Mouse (Mus musculus) liver, embryonic 13.5 days (tissue): ENCODE data around the gene Mtmr10. TPM values are rescaled to one million over a fixed set of nuclear protein-coding genes. Genes with fewer than 3 reads are reported as not detected.

Experiments used
- ATAC-seq: fragments of 200-750 bp; cut with Nextera tagmentation; 2 replicates; pipeline ENCODE4 v1.8.0; 2017; ENCODE audit warnings: low read depth, mild to moderate bottlenecking, moderate number of reproducible peaks, moderate library complexity
- DNase-seq: peaks from one replicate; pipeline ENCODE4 v3.0.0; 2022
- H3K27ac ChIP-seq: fragments of 300-500 bp; sonication (generic); 2 replicates; pipeline ENCODE4 v1.5.1; 2015; ENCODE audit warnings: moderate library complexity, mild to moderate bottlenecking, inconsistent platforms
- H3K27me3 ChIP-seq: fragments of 300-500 bp; sonication (generic); 2 replicates; pipeline ENCODE4 v1.6.1; 2015; ENCODE audit warnings: mild to moderate bottlenecking, inconsistent platforms
- H3K36me3 ChIP-seq: fragments of 300-500 bp; sonication (generic); 2 replicates; pipeline ENCODE4 v1.6.1; 2015; ENCODE audit warnings: mild to moderate bottlenecking, inconsistent platforms
- H3K4me1 ChIP-seq: fragments of 300-500 bp; sonication (generic); replicated peaks from 2 replicates; pipeline ENCODE4 v1.6.1; 2015; ENCODE audit warnings: inconsistent platforms
- H3K4me2 ChIP-seq: fragments of 300-500 bp; sonication (generic); 2 replicates; pipeline ENCODE4 v1.6.1; 2015; ENCODE audit warnings: inconsistent platforms, mild to moderate bottlenecking, moderate library complexity
- H3K4me3 ChIP-seq: fragments of 300-500 bp; sonication (generic); replicated peaks from 2 replicates; pipeline ENCODE4 v1.5.1; 2015; ENCODE audit warnings: mild to moderate bottlenecking, inconsistent platforms
- H3K9ac ChIP-seq: fragments of 300-500 bp; sonication (generic); 2 replicates; pipeline ENCODE4 v1.6.1; 2015; ENCODE audit warnings: mild to moderate bottlenecking, inconsistent platforms
- H3K9me3 ChIP-seq: fragments of 300-500 bp; sonication (generic); replicated peaks from 2 replicates; pipeline ENCODE4 v1.6.1; 2016; ENCODE audit warnings: inconsistent platforms
- WGBS: fragments of 180-500 bp; shearing (Covaris S2); methylation state at CpG from one replicate; pipeline ENCODE4 v1.1.7; 2015; ENCODE audit not compliant: insufficient replicate concordance; 5-methylcytosine and 5-hydroxymethylcytosine counted together
- polyA plus RNA-seq: library from polyadenylated mRNA; unstranded; fragments of >200 nt; fragmentation: Nextera tagmentation; extraction: Ambion mirVana; gene quantifications from 2 replicates; pipeline ENCODE4 v1.2.1, GENCODE M21; 2015

Mtmr10 gene
- polyA plus RNA-seq: 2.0 and 2.7 TPM in 2 replicates

GRCm38 (mm10) chr7:64287414-64288091, at the start of gene Mtmr10:
Gene Mtmr10 (plus strand): TSS chr7:64287653.
- peak; percentile 88 for DNase-seq

GRCm38 (mm10) chr7:64237747-64238146, 49.7 kb upstream of the Mtmr10 start:
- H3K4me2 ChIP-seq: no peak overlapping the region
- WGBS: 71% methylated on average over 8 of the region's 8 CpGs
- no peak overlapping the region for H3K9ac ChIP-seq
- ATAC-seq: no peak
- H3K36me3 ChIP-seq: no peaks in the 10 kb centered on the region
- H3K9me3 ChIP-seq: no peaks in the 10 kb centered on the region
- H3K27me3 ChIP-seq: no peaks in the 10 kb centered on the region
- no peaks in the 10 kb centered on the region for H3K4me1 ChIP-seq
- no peak for DNase-seq
- H3K4me3 ChIP-seq: no peak overlapping the region
- H3K27ac ChIP-seq: no peak overlapping the region

More at GRCm38 (mm10) chr7:64287414-64288091, at the start of gene Mtmr10:
- peak; percentile 97 for ATAC-seq
- H3K27me3 ChIP-seq: peaks cover 3% of the 10 kb centered on the region; the same call in 1 of the 2 replicates
- H3K9me3 ChIP-seq: no peaks in the 10 kb centered on the region
- peak within 1 kb of the TSS; percentile 82 for H3K9ac ChIP-seq
- H3K4me2 ChIP-seq: peak within 1 kb of the TSS; percentile 88
- WGBS: under 1% methylated on average over 76 of the region's 77 CpGs
- H3K4me3 ChIP-seq: peak within 1 kb of the TSS; percentile 79
- peak within 1 kb of the TSS; percentile 50 for H3K27ac ChIP-seq
- H3K4me1 ChIP-seq: peaks cover 22% of the 10 kb centered on the region
- H3K36me3 ChIP-seq: no peaks in the 10 kb centered on the region

GRCm38 (mm10) chr7:64238410-64239086, 48.9 kb upstream of the Mtmr10 start:
- Histone ChIP-seq H3K27me3 (no peaks in the 10 kb centered on the region), H3K9me3 (no peaks in the 10 kb centered on the region), H3K4me3 (no peak overlapping the region), H3K9ac (no peak overlapping the region), H3K27ac (no peak overlapping the region), H3K36me3 (no peaks in the 10 kb centered on the region), H3K4me2 (no peak overlapping the region), H3K4me1 (no peaks in the 10 kb centered on the region)
- 72% methylated on average over 7 of the region's 7 CpGs for WGBS
- ATAC-seq (no peak), DNase-seq (no peak)

DNA sequence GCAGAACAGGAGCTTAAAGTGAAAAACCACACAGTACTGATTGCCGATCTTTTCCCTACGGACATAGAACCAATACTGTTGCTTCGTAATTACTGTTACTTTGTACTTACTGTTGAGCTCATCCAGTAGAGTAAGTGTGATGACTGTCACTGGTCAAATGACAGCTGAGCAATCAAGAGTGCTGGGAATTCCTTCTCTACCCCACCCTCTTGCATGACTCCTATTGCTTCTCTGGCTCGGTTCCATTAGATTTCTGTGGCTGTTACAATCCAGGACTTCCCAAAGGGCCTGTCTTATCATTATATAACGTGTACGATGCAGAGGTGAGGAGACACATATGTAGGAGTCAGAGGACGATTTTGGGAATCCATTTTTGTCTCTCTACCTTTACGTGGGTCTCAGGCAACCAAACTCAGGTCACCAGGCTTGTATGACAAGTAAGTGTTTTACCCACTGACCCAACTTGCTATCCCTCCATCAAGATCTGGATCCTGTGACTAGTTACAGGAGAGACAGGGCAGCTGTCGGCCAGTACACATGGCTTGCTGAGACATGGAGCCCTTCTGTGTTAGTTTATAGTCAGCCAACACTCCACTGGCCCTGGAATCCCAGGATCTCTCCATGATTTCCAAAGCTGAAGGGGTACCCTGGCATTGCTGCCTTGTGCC, 48.2 kb upstream of the Mtmr10 start:
- Histone ChIP-seq H3K27ac (no peak overlapping the region), H3K4me1 (no peaks in the 10 kb centered on the region), H3K9ac (no peak overlapping the region), H3K4me3 (no peak overlapping the region), H3K4me2 (no peak overlapping the region), H3K36me3 (no peaks in the 10 kb centered on the region), H3K9me3 (no peaks in the 10 kb centered on the region), H3K27me3 (no peaks in the 10 kb centered on the region)
- 62% methylated on average over 9 of the region's 9 CpGs for WGBS
- DNase-seq: no peak
- no peak for ATAC-seq

GRCm38 (mm10) chr7:64239806-64240315, 47.6 kb upstream of the Mtmr10 start:
- WGBS: 69% methylated on average over 4 of the region's 4 CpGs
- Histone ChIP-seq H3K4me1 (no peaks in the 10 kb centered on the region), H3K27me3 (no peaks in the 10 kb centered on the region), H3K4me2 (no peak overlapping the region), H3K36me3 (no peaks in the 10 kb centered on the region), H3K4me3 (no peak overlapping the region), H3K9me3 (no peaks in the 10 kb centered on the region), H3K9ac (no peak overlapping the region), H3K27ac (no peak overlapping the region)
- ATAC-seq: no peak
- DNase-seq: no peak

DNA sequence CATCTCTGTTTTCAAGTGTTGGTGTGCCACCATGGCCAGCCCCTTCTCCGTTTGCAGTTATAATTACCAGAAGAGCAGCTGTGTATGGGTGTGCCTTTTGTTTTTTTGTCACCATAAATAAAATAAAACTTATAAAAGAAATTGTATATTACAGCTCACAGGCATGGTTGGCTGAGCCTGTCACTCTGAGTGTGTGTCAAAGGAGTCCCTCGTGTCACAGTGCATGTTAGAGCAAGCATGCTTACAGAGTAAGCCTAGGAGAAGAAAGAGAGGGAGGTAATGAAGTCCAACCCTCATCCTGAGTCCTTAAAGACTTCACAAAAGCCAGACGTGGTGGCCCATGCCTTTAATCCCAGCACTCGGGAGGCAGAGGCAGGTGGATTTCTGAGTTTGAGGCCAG, 45.0 kb upstream of the Mtmr10 start:
- Histone ChIP-seq H3K4me1 (no peaks in the 10 kb centered on the region), H3K4me3 (no peak overlapping the region), H3K36me3 (no peaks in the 10 kb centered on the region), H3K9ac (no peak overlapping the region), H3K27ac (no peak overlapping the region), H3K27me3 (no peaks in the 10 kb centered on the region), H3K4me2 (no peak overlapping the region), H3K9me3 (no peaks in the 10 kb centered on the region)
- ATAC-seq: no peak
- DNase-seq: no peak
- WGBS: 53% methylated on average over 4 of the region's 4 CpGs

GRCm38 (mm10) chr7:64244371-64244770, 43.1 kb upstream of the Mtmr10 start:
- Histone ChIP-seq H3K4me2 (no peak overlapping the region), H3K27me3 (no peaks in the 10 kb centered on the region), H3K27ac (no peak overlapping the region), H3K4me1 (no peaks in the 10 kb centered on the region), H3K4me3 (no peak overlapping the region), H3K9me3 (no peaks in the 10 kb centered on the region), H3K9ac (no peak overlapping the region), H3K36me3 (no peaks in the 10 kb centered on the region)
- ATAC-seq: no peak
- DNase-seq: no peak
- 72% methylated on average over 6 of the region's 6 CpGs for WGBS

DNA sequence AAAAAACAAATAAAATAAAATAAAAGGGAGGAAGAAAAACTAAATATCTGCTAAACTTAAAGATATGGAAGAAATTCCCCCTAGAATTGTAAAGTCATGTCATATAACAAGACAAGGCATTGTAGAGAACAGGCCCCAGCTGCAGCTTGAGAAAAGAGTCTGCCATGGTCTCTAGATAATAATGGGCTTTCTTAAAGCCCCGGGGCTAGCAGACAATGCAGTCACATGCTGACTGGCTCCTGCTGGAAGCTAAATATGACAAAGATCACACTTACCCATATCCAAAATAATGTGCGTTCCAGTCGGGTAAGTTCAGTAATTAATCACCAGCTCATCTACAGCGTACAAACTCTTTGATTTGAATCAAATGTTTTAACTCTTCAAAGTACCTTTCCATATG, 40.7 kb upstream of the Mtmr10 start:
- ATAC-seq: no peak
- Histone ChIP-seq H3K4me3 (no peak overlapping the region), H3K4me2 (no peak overlapping the region)

GRCm38 (mm10) chr7:64248352-64248751, 39.1 kb upstream of the Mtmr10 start:
- no peaks in the 10 kb centered on the region for H3K4me1 ChIP-seq
- WGBS: 48% methylated on average over 1 of the region's 1 CpGs
- H3K4me3 ChIP-seq: no peak overlapping the region
- no peaks in the 10 kb centered on the region for H3K9me3 ChIP-seq
- DNase-seq (no peak), ATAC-seq (no peak)
- no peaks in the 10 kb centered on the region for H3K36me3 ChIP-seq
- no peak overlapping the region for H3K9ac ChIP-seq
- H3K27ac ChIP-seq: no peak overlapping the region
- H3K27me3 ChIP-seq: no peaks in the 10 kb centered on the region
- no peak overlapping the region for H3K4me2 ChIP-seq

More for the DNA sequence above, 40.7 kb upstream of the Mtmr10 start:
- Histone ChIP-seq H3K27me3 (no peaks in the 10 kb centered on the region), H3K9ac (no peak overlapping the region), H3K36me3 (no peaks in the 10 kb centered on the region), H3K9me3 (no peaks in the 10 kb centered on the region), H3K27ac (no peak overlapping the region), H3K4me1 (no peaks in the 10 kb centered on the region)
- no peak for DNase-seq
- 71% methylated on average over 4 of the region's 4 CpGs for WGBS

DNA sequence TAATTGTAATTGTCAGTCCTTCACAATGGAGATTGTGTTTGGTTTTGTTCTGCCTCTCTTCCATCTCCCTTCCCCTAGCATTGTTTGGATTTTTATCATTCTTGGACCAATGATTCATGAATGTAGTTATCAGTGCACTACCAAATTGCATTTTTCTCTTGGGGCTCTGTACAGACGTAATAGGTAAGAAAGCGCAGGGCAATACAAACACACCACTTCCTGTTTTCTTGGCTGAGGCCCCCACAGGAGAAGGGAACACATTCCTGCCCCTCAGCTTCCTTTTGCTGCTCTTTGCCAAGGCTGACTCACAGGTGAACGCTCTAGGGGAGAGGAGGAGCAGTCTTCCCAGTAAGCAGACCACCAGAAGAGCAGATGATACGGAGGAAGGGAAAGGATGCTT, 37.7 kb upstream of the Mtmr10 start:
- WGBS: 25% methylated on average over 4 of the region's 4 CpGs
- H3K4me2 ChIP-seq: no peak overlapping the region
- H3K4me3 ChIP-seq: no peak overlapping the region
- H3K9me3 ChIP-seq: no peaks in the 10 kb centered on the region
- no peak for ATAC-seq
- no peak overlapping the region for H3K27ac ChIP-seq
- no peaks in the 10 kb centered on the region for H3K36me3 ChIP-seq
- H3K4me1 ChIP-seq: no peaks in the 10 kb centered on the region
- no peak for DNase-seq
- H3K27me3 ChIP-seq: no peaks in the 10 kb centered on the region
- no peak overlapping the region for H3K9ac ChIP-seq

DNA sequence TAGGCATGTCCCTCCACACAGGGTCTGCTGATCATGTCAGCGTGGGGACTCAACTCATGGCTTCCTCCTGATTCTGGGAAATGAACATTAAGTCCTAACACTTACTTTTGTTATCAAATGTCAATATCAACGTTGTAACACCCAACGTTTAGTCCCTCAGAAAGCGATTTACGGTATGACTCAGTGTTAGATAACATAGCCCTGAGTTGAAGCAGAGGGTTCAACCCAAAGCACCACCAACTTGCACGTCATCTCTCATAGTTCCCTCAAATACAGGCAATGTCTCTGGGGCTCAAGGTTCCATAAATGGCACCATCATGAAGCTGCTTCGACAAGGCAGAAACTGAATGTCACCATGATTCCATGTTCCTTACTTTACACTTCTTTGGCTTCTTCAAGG, 37.0 kb upstream of the Mtmr10 start:
- no peak overlapping the region for H3K9ac ChIP-seq
- H3K4me2 ChIP-seq: no peak overlapping the region
- WGBS: 69% methylated on average over 7 of the region's 7 CpGs
- no peak overlapping the region for H3K4me3 ChIP-seq
- no peaks in the 10 kb centered on the region for H3K27me3 ChIP-seq
- H3K27ac ChIP-seq: no peak overlapping the region
- ATAC-seq: no peak
- no peaks in the 10 kb centered on the region for H3K4me1 ChIP-seq
- no peaks in the 10 kb centered on the region for H3K36me3 ChIP-seq
- no peak for DNase-seq
- H3K9me3 ChIP-seq: no peaks in the 10 kb centered on the region
